Mouse (Mus musculus): ENCODE measurements around the gene Ptprg. TPM values are rescaled to one million over a fixed set of nuclear protein-coding genes. Genes with fewer than 3 reads are reported as not detected.
A peak's percentile ranks its signal among the peaks of the same experiment; 100 is the strongest.

The Ptprg gene
- polyA plus RNA-seq, 2 experiments = 0.69 to 1.4 TPM

GRCm38 (mm10) chr14:11529591-11529990 is 23.7 kb upstream of the Ptprg start:
- 61% methylated on average over 4 of the region's 4 CpGs for WGBS (ENCODE audit: insufficient replicate concordance)
- H3K4me1 ChIP-seq (replicated peaks; ENCODE audit: control insufficient read depth in 2 of 2, insufficient read depth in 2 of 2, low read length in 1 of 2) = no peaks in the 10 kb centered on the region
- no peaks in the 10 kb centered on the region for H3K9me3 ChIP-seq (ENCODE audit: control insufficient read depth, low read length)
- H3K4me2 ChIP-seq (ENCODE audit: low read depth) = no peak overlapping the region
- no peak overlapping the region for H3K4me3 ChIP-seq (ENCODE audit: insufficient read depth in 1 of 2, low read depth in 2 of 2, low read length in 2 of 2)
- no peaks in the 10 kb centered on the region for H3K27me3 ChIP-seq (ENCODE audit: control insufficient read depth, insufficient read depth, low read length)
- DNase-seq (ENCODE audit: low read depth in 3 of 3, low spot score in 3 of 3) (no peak), ATAC-seq (ENCODE audit: insufficient read depth) (no peak)
- no peaks in the 10 kb centered on the region for H3K36me3 ChIP-seq (replicated peaks; ENCODE audit: control insufficient read depth, insufficient read depth, low read depth)
- H3K9ac ChIP-seq (replicated peaks) = no peak overlapping the region
- TF ChIP-seq CTCF (IDR thresholded peaks at IDR 0.05; ENCODE audit: low read depth) (no peak), EP300 (IDR thresholded peaks at IDR 0.05; ENCODE audit: low read depth) (no peak)
- no peak overlapping the region for H3K27ac ChIP-seq

GRCm38 (mm10) chr14:11534456-11534855 is 18.9 kb upstream of the Ptprg start:
- no peak overlapping the region for H3K4me3 ChIP-seq (ENCODE audit: insufficient read depth in 1 of 2, low read depth in 2 of 2, low read length in 2 of 2)
- ATAC-seq (ENCODE audit: insufficient read depth) (no peak), DNase-seq (ENCODE audit: low read depth in 3 of 3, low spot score in 3 of 3) (no peak)
- no peak overlapping the region for H3K27ac ChIP-seq
- no peak overlapping the region for H3K4me2 ChIP-seq (ENCODE audit: low read depth)
- H3K9ac ChIP-seq (replicated peaks) = no peak overlapping the region
- H3K27me3 ChIP-seq (ENCODE audit: control insufficient read depth, insufficient read depth, low read length) = no peaks in the 10 kb centered on the region
- 62% methylated on average over 1 of the region's 1 CpGs for WGBS (ENCODE audit: insufficient replicate concordance)
- no peaks in the 10 kb centered on the region for H3K4me1 ChIP-seq (replicated peaks; ENCODE audit: control insufficient read depth in 2 of 2, insufficient read depth in 2 of 2, low read length in 1 of 2)
- no peak for TF ChIP-seq CTCF (IDR thresholded peaks at IDR 0.05; ENCODE audit: low read depth)
- TF ChIP-seq EP300 (IDR thresholded peaks at IDR 0.05; ENCODE audit: low read depth) = no peak
- no peaks in the 10 kb centered on the region for H3K36me3 ChIP-seq (replicated peaks; ENCODE audit: control insufficient read depth, insufficient read depth, low read depth)
- H3K9me3 ChIP-seq (ENCODE audit: control insufficient read depth, low read length) = no peaks in the 10 kb centered on the region

GRCm38 (mm10) chr14:11536121-11536520 is 17.2 kb upstream of the Ptprg start:
- Histone ChIP-seq H3K4me3 (ENCODE audit: insufficient read depth in 1 of 2, low read depth in 2 of 2, low read length in 2 of 2) (no peak overlapping the region), H3K36me3 (replicated peaks; ENCODE audit: control insufficient read depth, insufficient read depth, low read depth) (no peaks in the 10 kb centered on the region), H3K9me3 (ENCODE audit: control insufficient read depth, low read length) (no peaks in the 10 kb centered on the region), H3K27me3 (ENCODE audit: control insufficient read depth, insufficient read depth, low read length) (no peaks in the 10 kb centered on the region), H3K4me2 (ENCODE audit: low read depth) (no peak overlapping the region), H3K9ac (replicated peaks) (no peak overlapping the region), H3K4me1 (replicated peaks; ENCODE audit: control insufficient read depth in 2 of 2, insufficient read depth in 2 of 2, low read length in 1 of 2) (no peaks in the 10 kb centered on the region), H3K27ac (no peak overlapping the region)
- no peak for DNase-seq (ENCODE audit: low read depth in 3 of 3, low spot score in 3 of 3)
- TF ChIP-seq EP300 (IDR thresholded peaks at IDR 0.05; ENCODE audit: low read depth) (no peak), CTCF (IDR thresholded peaks at IDR 0.05; ENCODE audit: low read depth) (no peak)
- ATAC-seq (ENCODE audit: insufficient read depth) = no peak
- WGBS (ENCODE audit: insufficient replicate concordance) = 56% methylated on average over 5 of the region's 5 CpGs

- H3K27me3 ChIP-seq (ENCODE audit: control insufficient read depth, insufficient read depth, low read length) = peaks cover 53% of the 10 kb centered on the region
- H3K9me3 ChIP-seq (ENCODE audit: control insufficient read depth, low read length) = no peaks in the 10 kb centered on the region
- ATAC-seq (ENCODE audit: insufficient read depth) = no peak
- WGBS (ENCODE audit: insufficient replicate concordance) = 12% methylated on average over 11 of the region's 11 CpGs
- no peak for TF ChIP-seq CTCF (IDR thresholded peaks at IDR 0.05; ENCODE audit: low read depth)
- H3K4me2 ChIP-seq (ENCODE audit: low read depth) = peak overlapping the region; percentile 60
- H3K36me3 ChIP-seq (replicated peaks; ENCODE audit: control insufficient read depth, insufficient read depth, low read depth) = no peaks in the 10 kb centered on the region
- H3K9ac ChIP-seq (replicated peaks) = no peak overlapping the region
- H3K4me1 ChIP-seq (replicated peaks; ENCODE audit: control insufficient read depth in 2 of 2, insufficient read depth in 2 of 2, low read length in 1 of 2) = no peaks in the 10 kb centered on the region
- DNase-seq (ENCODE audit: low read depth in 3 of 3, low spot score in 3 of 3) = no peak
- no peak overlapping the region for H3K27ac ChIP-seq
- H3K4me3 ChIP-seq (ENCODE audit: insufficient read depth in 1 of 2, low read depth in 2 of 2, low read length in 2 of 2) = peak overlapping the region; percentile 9 to 53; a peak in 3 of 4 replicates
These were observed 1.4 kb upstream of the Ptprg start for GRCm38 (mm10) chr14:11551892-11552291.

- H3K4me3 ChIP-seq (ENCODE audit: insufficient read depth in 1 of 2, low read depth in 2 of 2, low read length in 2 of 2) = peak overlapping the region; percentile 53 to 64
These were observed 635 bp upstream of the Ptprg start for GRCm38 (mm10) chr14:11552521-11553272.

More at GRCm38 (mm10) chr14:11552521-11553272, 635 bp upstream of the Ptprg start:
- peaks cover 53% of the 10 kb centered on the region for H3K27me3 ChIP-seq (ENCODE audit: control insufficient read depth, insufficient read depth, low read length)
- WGBS (ENCODE audit: insufficient replicate concordance) = 2% methylated on average over 33 of the region's 33 CpGs
- 0 out of 2 replicates have a peak overlapping the region, but pooled peaks have one; percentile 16 for H3K9ac ChIP-seq (replicated peaks)
- TF ChIP-seq CTCF (IDR thresholded peaks at IDR 0.05; ENCODE audit: low read depth) (no peak), EP300 (IDR thresholded peaks at IDR 0.05; ENCODE audit: low read depth) (no peak)
- peak overlapping the region; percentile 60 for H3K4me2 ChIP-seq (ENCODE audit: low read depth)
- H3K36me3 ChIP-seq (replicated peaks; ENCODE audit: control insufficient read depth, insufficient read depth, low read depth) = no peaks in the 10 kb centered on the region
- DNase-seq (ENCODE audit: low read depth in 3 of 3, low spot score in 3 of 3) (no peak), ATAC-seq (ENCODE audit: insufficient read depth) (0 out of 2 replicates have a peak, but pooled peaks have one; percentile 3)
- H3K4me1 ChIP-seq (replicated peaks; ENCODE audit: control insufficient read depth in 2 of 2, insufficient read depth in 2 of 2, low read length in 1 of 2) = no peaks in the 10 kb centered on the region
- H3K27ac ChIP-seq = no peak overlapping the region; the same call in 1 of the 2 replicates
- no peaks in the 10 kb centered on the region for H3K9me3 ChIP-seq (ENCODE audit: control insufficient read depth, low read length)
